Mouse (Mus musculus) kidney, embryonic 14.5 days (tissue): ENCODE data around the gene Rex1bd. TPM values are rescaled to one million over a fixed set of nuclear protein-coding genes. Genes with fewer than 3 reads are reported as not detected.

ENCODE experiments used
- ATAC-seq: fragments of 200-750 bp; cut with Nextera tagmentation; 2 replicates; pipeline ENCODE4 v1.8.0; 2017; ENCODE audit warnings: moderate number of reproducible peaks, mild to moderate bottlenecking, moderate TSS enrichment, moderate library complexity; ENCODE audit not compliant: low FRiP score, low TSS enrichment
- H3K27ac ChIP-seq: fragments of 300-500 bp; sonication (generic); 2 replicates; pipeline ENCODE4 v1.5.1; 2014; ENCODE audit warnings: low read depth, mild to moderate bottlenecking, low read length, moderate library complexity, mixed read lengths
- H3K27me3 ChIP-seq: fragments of 300-500 bp; sonication (generic); 2 replicates; pipeline ENCODE4 v1.6.1; 2014; ENCODE audit warnings: mild to moderate bottlenecking, low read length; ENCODE audit not compliant: control insufficient read depth, insufficient read depth
- H3K36me3 ChIP-seq: fragments of 300-500 bp; sonication (generic); 2 replicates; pipeline ENCODE4 v1.6.1; 2014; ENCODE audit warnings: low read length, mixed read lengths; ENCODE audit not compliant: control insufficient read depth, insufficient read depth
- H3K4me1 ChIP-seq: fragments of 300-500 bp; sonication (generic); 2 replicates; pipeline ENCODE4 v1.6.1; 2014; ENCODE audit warnings: low read length, mixed read lengths; ENCODE audit not compliant: control insufficient read depth, insufficient read depth
- H3K4me2 ChIP-seq: fragments of 300-500 bp; sonication (generic); replicated peaks from 2 replicates; pipeline ENCODE4 v1.6.1; 2014; ENCODE audit warnings: low read depth, mild to moderate bottlenecking, low read length
- H3K4me3 ChIP-seq: fragments of 300-500 bp; sonication (generic); 2 replicates; pipeline ENCODE4 v1.5.1; 2014; ENCODE audit warnings: mild to moderate bottlenecking, low read length
- H3K9ac ChIP-seq: fragments of 300-500 bp; sonication (generic); 2 replicates; pipeline ENCODE4 v1.6.1; 2014; ENCODE audit warnings: low read depth, mild to moderate bottlenecking, low read length, moderate library complexity
- H3K9me3 ChIP-seq: fragments of 300-500 bp; sonication (generic); 2 replicates; pipeline ENCODE4 v1.6.1; 2016; ENCODE audit warnings: low read length; ENCODE audit not compliant: control insufficient read depth
- WGBS: fragments of 180-500 bp; shearing (Covaris S2); extraction: QIAGEN DNeasy Blood & Tissue Kit; methylation state at CpG from one replicate; pipeline ENCODE4 v1.1.7; 2014; 5-methylcytosine and 5-hydroxymethylcytosine counted together
- polyA plus RNA-seq: library from polyadenylated mRNA; unstranded; fragments of >200 nt; fragmentation: Nextera tagmentation; extraction: Ambion mirVana; gene quantifications from 2 replicates; pipeline ENCODE4 v1.2.1, GENCODE M21; 2014

Rex1bd gene
- polyA plus RNA-seq = 129 and 151 TPM in 2 replicates

DNA sequence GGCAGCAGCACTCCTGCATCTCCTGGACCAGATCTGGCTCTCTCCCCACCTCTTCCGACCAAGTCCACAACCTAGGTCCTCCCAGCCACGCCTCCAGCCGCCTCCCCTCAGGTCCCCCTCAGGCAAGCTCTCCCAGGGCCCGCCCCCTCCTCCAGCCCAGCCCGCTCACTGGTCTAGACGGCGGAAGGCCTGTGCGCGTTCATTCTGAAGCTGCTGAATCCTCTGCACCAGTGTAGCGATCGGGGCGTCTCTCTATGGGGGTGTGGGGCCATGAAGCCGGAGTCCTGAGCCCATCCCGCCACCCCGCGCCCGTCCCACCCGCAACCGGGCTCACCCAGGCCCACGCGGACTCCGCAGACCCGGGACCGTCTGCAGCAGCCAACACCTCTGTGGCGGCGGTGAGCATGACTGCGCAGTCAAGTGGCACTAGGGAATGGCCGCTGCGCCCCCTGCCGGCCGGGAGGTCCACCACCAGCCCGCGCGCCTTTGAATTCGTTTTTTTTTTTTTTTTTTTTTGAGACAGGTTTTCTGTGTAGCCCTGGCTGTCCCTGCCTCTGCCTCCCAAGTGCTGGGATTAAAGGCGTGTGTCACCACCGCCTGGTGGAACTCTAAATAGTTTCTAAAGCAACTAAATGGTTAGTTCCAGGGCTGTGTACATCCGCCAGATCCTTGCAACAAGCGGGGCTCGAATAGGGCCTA lies at the start of gene Rex1bd:
TSS of gene Rex1bd (minus strand) at position 425 of the 699 bp plus-strand sequence.
- WGBS = 3% methylated on average over 39 of the region's 40 CpGs
- Histone ChIP-seq H3K9ac (peak within 1 kb of the TSS; percentile 90), H3K4me3 (peak within 1 kb of the TSS; percentile 77), H3K27me3 (peaks cover 25% of the 10 kb centered on the region), H3K9me3 (no peaks in the 10 kb centered on the region), H3K36me3 (peaks cover 27% of the 10 kb centered on the region), H3K4me2 (peak within 1 kb of the TSS; percentile 80), H3K27ac (peak within 1 kb of the TSS; percentile 87), H3K4me1 (peaks cover 34% of the 10 kb centered on the region)
- peak; percentile 88 for ATAC-seq

DNA sequence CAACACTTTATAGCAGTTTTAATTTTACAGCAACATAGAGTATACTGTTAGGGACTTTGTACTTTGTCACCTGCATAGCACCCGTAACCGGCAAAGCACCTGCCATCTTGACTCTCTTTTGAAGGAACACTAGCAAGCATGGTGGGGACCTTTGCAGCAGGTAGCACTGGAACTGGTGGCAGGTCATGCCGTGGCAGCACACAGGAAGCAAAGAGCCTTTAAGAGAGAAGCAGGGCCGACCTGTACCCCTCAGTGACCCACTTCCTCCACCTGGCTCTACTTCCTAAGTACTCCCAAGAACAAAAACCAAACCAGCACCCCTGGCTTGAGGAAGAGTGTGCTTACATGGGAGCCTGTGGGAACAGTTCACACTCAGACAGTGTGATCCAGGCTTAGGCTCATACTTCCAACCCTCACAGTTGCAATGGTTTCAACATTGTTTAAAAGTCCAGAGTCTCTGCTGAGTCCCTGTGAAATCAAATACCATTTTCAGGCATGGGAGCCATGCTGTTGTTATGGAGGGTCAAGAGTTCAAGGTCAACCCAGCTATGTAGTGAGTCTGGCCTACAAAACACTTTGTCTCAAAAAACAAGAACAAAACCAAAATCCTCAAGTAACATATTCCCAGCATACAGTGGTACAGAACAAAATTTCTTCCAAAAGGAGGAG lies 48.7 kb upstream of the Rex1bd start:
- H3K4me2 ChIP-seq = no peak overlapping the region
- no peak overlapping the region for H3K9ac ChIP-seq
- no peak overlapping the region for H3K4me3 ChIP-seq
- no peak overlapping the region; the same call in 1 of the 2 replicates for H3K27ac ChIP-seq
- H3K4me1 ChIP-seq = peaks cover 24% of the 10 kb centered on the region
- no peak for ATAC-seq
- WGBS = 85% methylated on average over 4 of the region's 4 CpGs
- no peaks in the 10 kb centered on the region for H3K36me3 ChIP-seq
- H3K27me3 ChIP-seq = no peaks in the 10 kb centered on the region
- H3K9me3 ChIP-seq = no peaks in the 10 kb centered on the region

DNA sequence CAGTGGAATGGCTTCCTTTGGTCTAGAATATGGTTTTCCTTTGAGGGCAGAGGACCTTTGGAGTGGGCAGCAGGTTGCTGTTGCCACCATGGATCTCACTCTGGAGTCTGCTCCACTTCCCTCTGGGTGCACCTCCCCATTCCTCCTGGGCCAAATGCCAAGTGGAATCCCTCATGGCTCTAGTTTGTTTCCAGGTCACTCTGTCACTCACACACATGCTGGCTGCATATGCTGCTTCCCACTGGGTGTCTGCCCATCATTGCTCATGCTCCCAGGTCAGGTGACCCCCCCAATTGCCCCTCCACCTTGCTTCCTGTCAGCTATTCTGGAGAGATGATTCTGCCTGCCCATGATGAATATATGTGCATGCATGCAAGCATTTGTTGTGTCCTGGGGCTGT lies 47.2 kb upstream of the Rex1bd start:
- Histone ChIP-seq H3K9me3 (no peaks in the 10 kb centered on the region), H3K4me2 (no peak overlapping the region), H3K4me3 (no peak overlapping the region), H3K36me3 (no peaks in the 10 kb centered on the region), H3K27me3 (no peaks in the 10 kb centered on the region), H3K4me1 (0 out of 2 replicates have a peak, but pooled peaks cover 18% of the 10 kb centered on the region), H3K27ac (no peak overlapping the region; the same call in 1 of the 2 replicates), H3K9ac (no peak overlapping the region)
- ATAC-seq = no peak

DNA sequence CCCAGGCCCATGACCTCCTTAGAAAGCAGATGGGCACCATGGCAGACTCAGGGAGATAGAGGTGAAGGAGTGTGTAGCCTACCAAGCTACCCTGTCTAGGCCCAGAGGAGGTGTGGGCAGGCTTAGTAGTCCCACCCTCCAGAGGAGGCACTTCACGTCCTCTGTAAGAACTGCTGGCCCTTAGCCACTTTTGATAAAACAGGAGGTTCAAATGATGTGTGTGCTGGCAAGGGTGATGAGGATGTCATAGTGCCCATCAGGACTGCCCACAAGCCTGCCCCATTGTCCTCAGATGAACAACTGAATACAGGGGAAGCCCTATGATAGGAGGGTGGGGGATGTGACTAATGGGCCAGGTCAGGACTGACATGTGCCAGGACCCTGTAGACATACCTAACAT lies 46.3 kb upstream of the Rex1bd start:
- Histone ChIP-seq H3K9me3 (no peaks in the 10 kb centered on the region), H3K9ac (no peak overlapping the region), H3K4me2 (no peak overlapping the region), H3K27ac (no peak overlapping the region), H3K36me3 (no peaks in the 10 kb centered on the region), H3K4me3 (no peak overlapping the region), H3K4me1 (0 out of 2 replicates have a peak, but pooled peaks cover 18% of the 10 kb centered on the region), H3K27me3 (no peaks in the 10 kb centered on the region)
- ATAC-seq = no peak
- WGBS = 55% methylated on average over 1 of the region's 1 CpGs

DNA sequence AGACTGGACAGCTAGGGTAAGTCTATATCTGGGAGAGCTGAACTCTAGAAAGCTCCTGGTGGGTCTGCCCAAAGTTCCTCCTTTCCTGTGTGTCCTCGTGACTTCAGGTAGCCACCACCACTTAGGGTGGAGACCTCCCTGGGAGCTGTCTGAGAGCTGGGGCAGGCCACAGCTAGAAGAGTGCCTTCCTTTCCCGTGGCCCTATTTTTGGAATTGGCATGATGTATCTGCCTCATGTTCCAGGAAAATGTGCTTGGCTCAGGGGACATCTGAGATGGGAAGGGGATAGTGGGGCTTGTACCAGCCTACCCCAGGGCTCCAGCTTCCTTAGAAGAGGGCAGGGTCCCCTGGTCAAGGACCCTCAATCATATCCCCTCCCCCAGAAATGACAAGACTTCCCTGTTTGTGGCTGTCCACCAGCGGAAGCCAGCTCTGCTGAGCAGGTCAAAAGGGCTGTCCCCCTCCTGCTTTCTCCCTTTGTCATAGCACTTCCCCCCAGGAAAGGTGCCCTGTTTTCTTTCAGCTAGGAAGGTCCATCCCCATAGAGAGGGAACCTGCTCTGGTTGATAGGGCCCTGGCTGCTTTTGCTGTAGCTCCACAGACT lies 45.1 kb upstream of the Rex1bd start:
- no peaks in the 10 kb centered on the region for H3K9me3 ChIP-seq
- no peaks in the 10 kb centered on the region for H3K27me3 ChIP-seq
- WGBS = 59% methylated on average over 3 of the region's 3 CpGs
- H3K27ac ChIP-seq = no peak overlapping the region; the same call in 1 of the 2 replicates
- ATAC-seq = no peak
- no peak overlapping the region for H3K4me3 ChIP-seq
- no peak overlapping the region for H3K9ac ChIP-seq
- no peaks in the 10 kb centered on the region for H3K36me3 ChIP-seq
- 0 out of 2 replicates have a peak, but pooled peaks cover 18% of the 10 kb centered on the region for H3K4me1 ChIP-seq
- no peak overlapping the region for H3K4me2 ChIP-seq

DNA sequence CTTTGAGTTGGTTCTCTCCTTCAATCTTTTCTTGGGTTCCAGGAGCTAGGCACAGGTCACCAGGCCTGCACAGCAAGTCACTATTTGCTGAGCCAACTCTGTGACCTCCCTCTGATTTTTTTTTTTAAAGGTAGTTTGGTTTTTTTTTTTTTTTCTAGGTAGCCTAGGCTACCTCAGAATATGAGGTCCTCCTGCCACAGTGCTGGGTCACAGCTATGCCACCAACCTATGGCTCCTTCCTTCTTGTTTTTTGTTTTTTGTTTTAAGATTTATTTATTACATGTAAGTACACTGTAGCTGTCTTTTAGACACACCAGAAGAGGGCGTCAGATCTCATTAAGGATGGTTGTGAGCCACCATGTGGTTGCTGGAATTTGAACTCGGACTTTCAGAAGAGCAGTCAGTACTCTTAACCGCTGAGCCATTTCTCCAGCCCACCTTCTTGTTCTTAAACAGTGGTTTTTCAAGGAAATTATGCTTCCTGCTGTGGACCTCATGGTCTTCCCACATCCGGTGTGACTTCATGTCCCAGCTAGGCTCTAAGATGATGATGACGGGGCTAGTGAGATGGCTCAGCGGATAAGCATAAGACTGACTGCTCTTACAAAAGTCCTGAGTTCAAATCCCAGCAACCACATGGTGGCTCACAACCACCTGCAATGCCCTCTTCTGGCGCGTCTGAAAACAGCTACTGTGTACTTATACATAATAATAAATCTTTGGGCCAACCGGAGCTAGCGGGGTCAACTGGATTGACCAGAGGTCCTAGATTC lies 43.0 kb upstream of the Rex1bd start:
- Histone ChIP-seq H3K36me3 (no peaks in the 10 kb centered on the region), H3K4me1 (0 out of 2 replicates have a peak, but pooled peaks cover 21% of the 10 kb centered on the region)
- 92% methylated on average over 10 of the region's 10 CpGs for WGBS

DNA sequence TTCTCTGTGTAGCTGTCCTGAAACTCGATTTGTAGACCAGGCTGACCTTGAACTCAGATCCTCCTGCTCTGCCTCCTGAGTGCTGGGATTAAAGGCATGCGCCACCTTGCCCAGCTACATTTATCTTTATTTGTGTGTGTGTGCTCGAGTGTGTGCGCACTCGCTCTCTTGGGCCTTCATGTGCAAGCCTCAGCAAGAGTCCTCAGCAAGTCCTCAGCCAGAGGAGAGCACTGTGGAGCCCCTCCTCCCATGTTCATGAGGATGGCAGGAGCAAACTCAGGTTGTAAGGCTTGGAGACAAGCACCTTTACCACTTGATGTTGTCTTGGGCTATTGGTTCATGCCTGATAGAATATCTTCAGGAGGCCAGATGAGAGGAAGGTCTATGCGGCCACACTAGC lies 41.2 kb upstream of the Rex1bd start:
- H3K9ac ChIP-seq = no peak overlapping the region
- H3K4me3 ChIP-seq = no peak overlapping the region
- H3K36me3 ChIP-seq = no peaks in the 10 kb centered on the region
- no peak for ATAC-seq
- no peak overlapping the region for H3K27ac ChIP-seq
- H3K27me3 ChIP-seq = no peaks in the 10 kb centered on the region
- no peak overlapping the region for H3K4me2 ChIP-seq
- WGBS = 89% methylated on average over 6 of the region's 6 CpGs
- 0 out of 2 replicates have a peak, but pooled peaks cover 13% of the 10 kb centered on the region for H3K4me1 ChIP-seq
- H3K9me3 ChIP-seq = no peaks in the 10 kb centered on the region

More for the DNA sequence above, 43.0 kb upstream of the Rex1bd start:
- Histone ChIP-seq H3K9me3 (no peaks in the 10 kb centered on the region), H3K4me2 (no peak overlapping the region), H3K27ac (no peak overlapping the region), H3K4me3 (no peak overlapping the region), H3K9ac (no peak overlapping the region), H3K27me3 (no peaks in the 10 kb centered on the region)
- no peak for ATAC-seq

DNA sequence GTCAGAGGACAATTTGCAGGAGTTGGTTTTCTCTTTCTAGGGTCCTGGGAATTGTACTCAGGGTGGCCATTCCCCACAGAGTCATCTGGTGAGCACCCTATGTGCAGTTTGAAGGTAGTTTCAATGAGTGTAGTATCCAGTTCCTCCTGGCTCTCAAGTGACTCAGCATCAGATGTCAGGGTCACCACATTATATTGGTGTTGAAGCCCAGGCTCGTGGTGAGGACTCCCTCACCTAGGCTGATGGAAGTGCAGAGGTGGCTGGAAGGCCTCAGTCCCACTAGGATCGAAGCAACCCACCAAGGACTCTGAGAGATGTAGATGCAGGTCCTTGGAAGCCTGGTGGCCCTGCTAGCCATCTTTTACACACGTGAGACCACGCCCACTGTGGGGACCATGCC lies 39.9 kb upstream of the Rex1bd start:
- Histone ChIP-seq H3K4me1 (peaks cover 4% of the 10 kb centered on the region; the same call in 1 of the 2 replicates), H3K9ac (no peak overlapping the region), H3K4me2 (no peak overlapping the region), H3K27me3 (no peaks in the 10 kb centered on the region), H3K9me3 (no peaks in the 10 kb centered on the region), H3K27ac (no peak overlapping the region), H3K36me3 (no peaks in the 10 kb centered on the region), H3K4me3 (no peak overlapping the region)
- no peak for ATAC-seq
- WGBS = 76% methylated on average over 4 of the region's 4 CpGs
